In genomic region chr5:105861616-105862015, GRCm38 (mm10) we compare ENCODE assay signal across 21 mouse cellular contexts.
"Had no signal": no experiment of that assay in that cellular context is flagged by ENCODE, and none has a peak within 500 bp of the region (broad histone marks: within the 10 kb centered on the region; RNA-seq: fewer than 3 reads in every experiment).

No protein-coding gene starts in this region.

- H3K27me3 ChIP-seq: liver, embryonic 15.5 days; lung, embryonic 15.5 days; midbrain, embryonic 12.5 days; neural tube, embryonic 13.5 days; neural tube, embryonic 15.5 days had no signal

- H3K9ac ChIP-seq: liver, embryonic 15.5 days; liver, postnatal 0 days; lung, embryonic 15.5 days; midbrain, embryonic 12.5 days; neural tube, embryonic 13.5 days; neural tube, embryonic 15.5 days had no signal

- H3K27ac ChIP-seq: liver, embryonic 15.5 days; lung, embryonic 15.5 days; macrophage; midbrain, embryonic 12.5 days; neural tube, embryonic 13.5 days; neural tube, embryonic 15.5 days had no signal

- H3K9me3 ChIP-seq: liver, embryonic 15.5 days; lung, embryonic 15.5 days; midbrain, embryonic 12.5 days; neural tube, embryonic 13.5 days; neural tube, embryonic 15.5 days had no signal

- H3K4me1 ChIP-seq: midbrain, embryonic 12.5 days; neural tube, embryonic 13.5 days; neural tube, embryonic 15.5 days had no signal

- ATAC-seq: liver, postnatal 0 days; lung, postnatal 0 days; midbrain, embryonic 16.5 days had no signal

- H3K4me3 ChIP-seq: liver, embryonic 15.5 days; lung, embryonic 15.5 days; midbrain, embryonic 12.5 days; myocyte; neural tube, embryonic 13.5 days; neural tube, embryonic 15.5 days had no signal

- H3K4me2 ChIP-seq: liver, embryonic 15.5 days; lung, embryonic 15.5 days; midbrain, embryonic 12.5 days; neural tube, embryonic 13.5 days; neural tube, embryonic 15.5 days had no signal

- H3K36me3 ChIP-seq: liver, embryonic 15.5 days; lung, embryonic 15.5 days; midbrain, embryonic 12.5 days; neural tube, embryonic 13.5 days; neural tube, embryonic 15.5 days had no signal

- DNase-seq: liver, postnatal 0 days; lung, adult 2 months; lung, postnatal 14 days; lung, postnatal 36 days; retina, postnatal 1 day; right cerebral cortex, adult 18-20 months; right cerebral cortex, postnatal 25 days; right cerebral cortex, postnatal 4 days; spleen, adult 18-20 months; thymus, adult 18-20 months; thymus, postnatal 14 days; thymus, postnatal 36 days had no signal
